ENCODE assay signal across 9 mouse cellular contexts in genomic region chr8:118286282-118287180, GRCm38 (mm10). TPM values are rescaled to one million over a fixed set of nuclear protein-coding genes. Genes with fewer than 3 reads are reported as not detected.
A peak's percentile ranks its signal among the peaks of the same experiment; 100 is the strongest.
DNase-seq lines count a peak whose midpoint lies in the region; ATAC-seq lines count a peak whose summit lies in the region.
"Had no signal": no experiment of that assay in that cellular context is flagged by ENCODE, and none has a peak within 500 bp of the region (broad histone marks: within the 10 kb centered on the region; RNA-seq: fewer than 3 reads in every experiment).

No protein-coding gene starts in this region.

- no peak for ATAC-seq in hindbrain, embryonic 13.5 days (ENCODE audit: low FRiP score)
- no peak for ATAC-seq in hindbrain, embryonic 11.5 days (ENCODE audit: low FRiP score)
- no peak for ATAC-seq in hindbrain, embryonic 14.5 days (ENCODE audit: low FRiP score)
- ATAC-seq in neural tube, embryonic 15.5 days (ENCODE audit: low FRiP score) = no peak

- DNase-seq in hindbrain, embryonic 11.5 days (ENCODE audit: low spot score) = no peak
- DNase-seq in gastrocnemius, postnatal 10 days = peak; percentile 40
- DNase-seq in hindbrain, embryonic 14.5 days (ENCODE audit: low spot score) = no peak
- no peak for DNase-seq in thymus, postnatal 0 days (ENCODE audit: low spot score)
- no peak for DNase-seq in ovary, postnatal 10 days (ENCODE audit: low spot score)
- no peak for DNase-seq in kidney, adult 11 months

- peaks cover 58% of the 10 kb centered on the region for H3K4me1 ChIP-seq in hindbrain, embryonic 13.5 days (replicated peaks)
- 0 out of 2 replicates have a peak, but pooled peaks cover 3% of the 10 kb centered on the region for H3K4me1 ChIP-seq in hindbrain, embryonic 11.5 days (replicated peaks; ENCODE audit: control insufficient read depth, insufficient read depth, low read length)
- H3K4me1 ChIP-seq in hindbrain, embryonic 14.5 days (replicated peaks; ENCODE audit: control insufficient read depth, insufficient read depth, low read length) = peaks cover 10% of the 10 kb centered on the region
- peaks cover 53% of the 10 kb centered on the region for H3K4me1 ChIP-seq in neural tube, embryonic 15.5 days

- no peaks in the 10 kb centered on the region for H3K9me3 ChIP-seq in hindbrain, embryonic 13.5 days
- no peaks in the 10 kb centered on the region for H3K9me3 ChIP-seq in hindbrain, embryonic 11.5 days (ENCODE audit: control insufficient read depth, low read length)
- H3K9me3 ChIP-seq in hindbrain, embryonic 14.5 days (ENCODE audit: control insufficient read depth, low read length) = no peaks in the 10 kb centered on the region
- no peaks in the 10 kb centered on the region for H3K9me3 ChIP-seq in neural tube, embryonic 15.5 days (replicated peaks)

- 37% methylated on average over 10 of the region's 10 CpGs for WGBS in hindbrain, embryonic 13.5 days
- 32% methylated on average over 10 of the region's 10 CpGs for WGBS in hindbrain, embryonic 11.5 days
- 33% methylated on average over 10 of the region's 10 CpGs for WGBS in hindbrain, embryonic 14.5 days
- 38% methylated on average over 10 of the region's 10 CpGs for WGBS in neural tube, embryonic 15.5 days

- H3K36me3 ChIP-seq in hindbrain, embryonic 13.5 days = no peaks in the 10 kb centered on the region
- no peaks in the 10 kb centered on the region for H3K36me3 ChIP-seq in hindbrain, embryonic 11.5 days (ENCODE audit: control insufficient read depth, insufficient read depth, low read length)
- H3K36me3 ChIP-seq in hindbrain, embryonic 14.5 days (replicated peaks; ENCODE audit: control insufficient read depth, insufficient read depth) = no peaks in the 10 kb centered on the region
- H3K36me3 ChIP-seq in neural tube, embryonic 15.5 days = no peaks in the 10 kb centered on the region

- H3K27ac ChIP-seq in hindbrain, embryonic 13.5 days = no peak overlapping the region
- no peak overlapping the region for H3K27ac ChIP-seq in hindbrain, embryonic 11.5 days (ENCODE audit: low read depth, low read length)
- H3K27ac ChIP-seq in hindbrain, embryonic 14.5 days = no peak overlapping the region
- H3K27ac ChIP-seq in neural tube, embryonic 15.5 days (replicated peaks) = peak overlapping the region; percentile 37

- H3K9ac ChIP-seq in hindbrain, embryonic 13.5 days = peak overlapping the region; percentile 90; the same call in 1 of the 2 replicates
- no peak overlapping the region for H3K9ac ChIP-seq in hindbrain, embryonic 11.5 days (ENCODE audit: low read depth, low read length)
- H3K9ac ChIP-seq in hindbrain, embryonic 14.5 days = peak overlapping the region; percentile 74; the same call in 1 of the 2 replicates
- H3K9ac ChIP-seq in neural tube, embryonic 15.5 days (replicated peaks) = peak overlapping the region; percentile 84; the same call in 1 of the 2 replicates

- H3K4me3 ChIP-seq in hindbrain, embryonic 13.5 days = peak overlapping the region; percentile 65
- H3K4me3 ChIP-seq in hindbrain, embryonic 11.5 days (ENCODE audit: low read depth, low read length) = no peak overlapping the region
- peak overlapping the region; percentile 57 for H3K4me3 ChIP-seq in hindbrain, embryonic 14.5 days (replicated peaks; ENCODE audit: low read length)
- peak overlapping the region; percentile 66 for H3K4me3 ChIP-seq in neural tube, embryonic 15.5 days (replicated peaks)

- peak overlapping the region; percentile 86 for H3K4me2 ChIP-seq in hindbrain, embryonic 13.5 days
- no peak overlapping the region for H3K4me2 ChIP-seq in hindbrain, embryonic 11.5 days (replicated peaks; ENCODE audit: low read depth, low read length)
- peak overlapping the region; percentile 69 for H3K4me2 ChIP-seq in hindbrain, embryonic 14.5 days (replicated peaks)
- H3K4me2 ChIP-seq in neural tube, embryonic 15.5 days = peak overlapping the region; percentile 87

- peaks cover 36% of the 10 kb centered on the region for H3K27me3 ChIP-seq in hindbrain, embryonic 13.5 days
- peaks cover 10% of the 10 kb centered on the region; the same call in 1 of the 2 replicates for H3K27me3 ChIP-seq in hindbrain, embryonic 11.5 days (ENCODE audit: control insufficient read depth, insufficient read depth, low read length)
- H3K27me3 ChIP-seq in hindbrain, embryonic 14.5 days (ENCODE audit: control insufficient read depth, insufficient read depth, low read length) = no peaks in the 10 kb centered on the region
- no peaks in the 10 kb centered on the region for H3K27me3 ChIP-seq in neural tube, embryonic 15.5 days (replicated peaks)
- H3K27me3 ChIP-seq: CH12.LX had no signal

RNA-seq across cellular contexts. Expression of gene Cdh13, which starts 3.0 kb away (rescaled TPM):
- polyA plus RNA-seq in hindbrain, embryonic 13.5 days (2015; fragmentation: Nextera tagmentation; extraction: Ambion mirVana) = 59.2 and 68.3 TPM in 2 replicates
- polyA plus RNA-seq in hindbrain, embryonic 11.5 days (2014; fragmentation: Nextera tagmentation; extraction: Ambion mirVana) = 12.0 and 14.6 TPM in 2 replicates
- 100 to 1,000 TPM; 165 to 166 TPM for total RNA-seq in gastrocnemius, postnatal 10 days (2021)
- polyA plus RNA-seq in hindbrain, embryonic 14.5 days (2014; fragmentation: Nextera tagmentation; extraction: Ambion mirVana) = 134 and 166 TPM in 2 replicates
- polyA plus RNA-seq in neural tube, embryonic 15.5 days (2015; fragmentation: Nextera tagmentation; extraction: Ambion mirVana) = 110 and 120 TPM in 2 replicates
- polyA plus RNA-seq in thymus, postnatal 0 days (2015; fragmentation: Nextera tagmentation; extraction: Ambion mirVana) = 3.0 TPM in 2 replicates
- total RNA-seq: CH12.LX had no signal
